Mouse (Mus musculus) ES-Bruce4 (cell line): ENCODE data around the gene Dcxr. TPM values are rescaled to one million over a fixed set of nuclear protein-coding genes. Genes with fewer than 3 reads are reported as not detected.

ENCODE experiments used
- H3K27ac ChIP-seq: 2 replicates; pipeline ENCODE4 v1.5.1; 2012; ENCODE audit warnings: low read length, inconsistent platforms; ENCODE audit not compliant: insufficient read depth
- H3K27me3 ChIP-seq: 2 replicates; pipeline ENCODE4 v1.6.1; 2012; ENCODE audit warnings: mild to moderate bottlenecking, low read length, inconsistent platforms; ENCODE audit not compliant: control insufficient read depth, poor library complexity, insufficient read depth, severe bottlenecking
- H3K36me3 ChIP-seq: 2 replicates; pipeline ENCODE4 v1.6.1; 2012; ENCODE audit warnings: inconsistent platforms, mild to moderate bottlenecking, low read length, moderate library complexity; ENCODE audit not compliant: control insufficient read depth, poor library complexity, insufficient read depth, severe bottlenecking
- H3K4me1 ChIP-seq: one replicate; pipeline ENCODE4 v1.8.1; 2011; ENCODE audit warnings: low read length; ENCODE audit not compliant: control insufficient read depth, insufficient read depth
- H3K4me3 ChIP-seq: 2 replicates; pipeline ENCODE4 v1.5.1; 2011; ENCODE audit warnings: low read depth, mild to moderate bottlenecking, low read length
- H3K9ac ChIP-seq: 2 replicates; pipeline ENCODE4 v1.6.1; 2012; ENCODE audit warnings: low read depth, mild to moderate bottlenecking, inconsistent platforms; ENCODE audit not compliant: poor library complexity, severe bottlenecking
- H3K9me3 ChIP-seq: replicated peaks from 2 replicates; pipeline ENCODE4 v1.6.1; 2012; ENCODE audit warnings: mild to moderate bottlenecking, low read length, inconsistent platforms; ENCODE audit not compliant: control insufficient read depth, poor library complexity, insufficient read depth, severe bottlenecking
- CTCF ChIP-seq: IDR thresholded peaks from one replicate; pipeline ENCODE4 v1.8.1; 2011; ENCODE audit warnings: low read depth, low read length
- EP300 ChIP-seq: IDR thresholded peaks from 2 replicates; pipeline ENCODE4 v1.6.1; 2011; ENCODE audit warnings: low read depth, low read length; ENCODE audit not compliant: insufficient read depth
- POLR2A ChIP-seq: IDR thresholded peaks from one replicate; pipeline ENCODE4 v1.8.1; 2011; ENCODE audit warnings: low read length; ENCODE audit not compliant: insufficient read depth
- polyA plus RNA-seq: library from polyadenylated mRNA; stranded (reverse); fragments of >200 nt; gene quantifications from 2 replicates; pipeline ENCODE4 v1.2.4, GENCODE M21; 2011; ENCODE audit warnings: low read depth; ENCODE audit not compliant: missing spikeins, insufficient read depth, insufficient read length

Dcxr gene
- polyA plus RNA-seq, 1 experiment: 54.3 TPM

- no peak for TF ChIP-seq POLR2A
- TF ChIP-seq CTCF: no peak
- TF ChIP-seq EP300: 0 out of 2 replicates have a peak, but pooled peaks have one; percentile 5
- peaks cover 25% of the 10 kb centered on the region for H3K4me1 ChIP-seq
- no peak overlapping the region for H3K4me3 ChIP-seq
- no peaks in the 10 kb centered on the region for H3K36me3 ChIP-seq
- 0 out of 2 replicates have a peak overlapping the region, but pooled peaks have one; percentile 13 for H3K27ac ChIP-seq
- H3K9ac ChIP-seq: 0 out of 2 replicates have a peak overlapping the region, but pooled peaks have one; percentile 8
- H3K9me3 ChIP-seq: no peaks in the 10 kb centered on the region
- no peaks in the 10 kb centered on the region for H3K27me3 ChIP-seq
Measured at GRCm38 (mm10) chr11:120704486-120705325, 22.4 kb downstream of the Dcxr start.

- Histone ChIP-seq H3K9ac (0 out of 2 replicates have a peak overlapping the region, but pooled peaks have one; percentile 8), H3K27me3 (no peaks in the 10 kb centered on the region), H3K4me3 (no peak overlapping the region), H3K4me1 (peaks cover 25% of the 10 kb centered on the region), H3K9me3 (no peaks in the 10 kb centered on the region), H3K27ac (0 out of 2 replicates have a peak overlapping the region, but pooled peaks have one; percentile 13), H3K36me3 (no peaks in the 10 kb centered on the region)
- TF ChIP-seq POLR2A (no peak), CTCF (no peak), EP300 (no peak)
Measured at GRCm38 (mm10) chr11:120703696-120704454, 23.2 kb downstream of the Dcxr start.

- no peaks in the 10 kb centered on the region for H3K4me1 ChIP-seq
- H3K9ac ChIP-seq: no peak overlapping the region
- no peak overlapping the region for H3K27ac ChIP-seq
- H3K4me3 ChIP-seq: no peak overlapping the region
- H3K9me3 ChIP-seq: no peaks in the 10 kb centered on the region; the same call in 1 of the 2 replicates
- TF ChIP-seq CTCF (no peak), POLR2A (no peak), EP300 (no peak)
- H3K36me3 ChIP-seq: 0 out of 2 replicates have a peak, but pooled peaks cover 2% of the 10 kb centered on the region
- H3K27me3 ChIP-seq: no peaks in the 10 kb centered on the region
Measured at GRCm38 (mm10) chr11:120697741-120698140, 29.3 kb downstream of the Dcxr start.

GRCm38 (mm10) chr11:120696568-120696967, 30.5 kb downstream of the Dcxr start:
- no peak overlapping the region for H3K4me3 ChIP-seq
- TF ChIP-seq EP300 (no peak), POLR2A (no peak), CTCF (peak; percentile 40)
- H3K27me3 ChIP-seq: no peaks in the 10 kb centered on the region
- no peak overlapping the region for H3K9ac ChIP-seq
- no peak overlapping the region for H3K27ac ChIP-seq
- H3K4me1 ChIP-seq: no peaks in the 10 kb centered on the region
- H3K36me3 ChIP-seq: 0 out of 2 replicates have a peak, but pooled peaks cover 2% of the 10 kb centered on the region
- H3K9me3 ChIP-seq: no peaks in the 10 kb centered on the region; the same call in 1 of the 2 replicates

GRCm38 (mm10) chr11:120695641-120696040, 31.4 kb downstream of the Dcxr start:
- H3K27ac ChIP-seq: no peak overlapping the region
- no peak overlapping the region for H3K9ac ChIP-seq
- H3K4me1 ChIP-seq: no peaks in the 10 kb centered on the region
- peaks cover 3% of the 10 kb centered on the region; the same call in 1 of the 2 replicates for H3K36me3 ChIP-seq
- H3K27me3 ChIP-seq: no peaks in the 10 kb centered on the region
- no peaks in the 10 kb centered on the region; the same call in 1 of the 2 replicates for H3K9me3 ChIP-seq
- TF ChIP-seq CTCF: no peak
- no peak for TF ChIP-seq EP300
- TF ChIP-seq POLR2A: no peak
- H3K4me3 ChIP-seq: no peak overlapping the region
